Mouse (Mus musculus): ENCODE data around the gene Gm11487.
"Not testable (repeated sequence)": the region's sequence is repeated elsewhere in the genome, so short reads cannot be mapped to it uniquely, and the experiment has no call there.

Gene Gm11487

DNA sequence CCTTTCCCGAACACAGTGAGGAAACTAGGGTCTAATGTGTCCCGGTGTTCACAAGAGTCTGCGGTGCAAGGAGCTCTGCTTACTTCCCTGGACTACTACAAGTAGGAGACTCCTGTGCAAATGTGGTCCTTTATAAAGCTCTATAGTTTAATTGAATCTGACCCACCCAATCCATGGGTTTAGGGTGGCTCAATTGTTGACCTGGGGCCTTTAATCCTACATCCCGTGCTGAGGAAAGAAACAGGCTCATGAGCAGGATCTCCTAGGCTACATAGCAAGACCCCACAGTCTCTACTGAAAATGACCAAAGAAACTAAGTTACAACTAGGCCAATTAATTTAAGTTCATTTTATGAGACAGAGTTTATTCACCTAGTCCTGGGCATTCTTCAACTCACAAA is at the start of gene Gm11487:
Gene Gm11487 (minus strand): TSS at position 101 of the 400 bp plus-strand sequence.
- not testable (repeated sequence) for DNase-seq

DNA sequence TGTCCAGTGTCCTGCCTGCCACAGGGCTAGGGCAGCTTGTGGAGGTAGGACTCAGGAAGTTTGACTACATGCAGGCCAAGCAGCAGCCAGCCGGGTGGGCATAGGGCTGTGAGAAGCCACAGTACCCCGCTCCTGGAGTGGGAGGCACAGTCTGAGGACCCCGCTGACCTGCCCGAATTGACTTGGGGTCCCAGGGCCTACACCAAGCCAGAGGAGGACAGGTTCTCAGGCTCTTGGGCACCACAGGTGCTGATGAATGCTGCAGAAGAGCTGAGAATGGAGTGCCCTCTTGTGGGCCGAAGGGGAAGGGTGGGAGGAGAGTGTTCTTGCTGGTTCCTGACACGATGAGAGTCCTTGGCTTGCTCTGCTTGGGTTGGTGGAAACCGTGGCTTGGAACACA is 39.8 kb upstream of the Gm11487 start:
- no peak for DNase-seq

DNA sequence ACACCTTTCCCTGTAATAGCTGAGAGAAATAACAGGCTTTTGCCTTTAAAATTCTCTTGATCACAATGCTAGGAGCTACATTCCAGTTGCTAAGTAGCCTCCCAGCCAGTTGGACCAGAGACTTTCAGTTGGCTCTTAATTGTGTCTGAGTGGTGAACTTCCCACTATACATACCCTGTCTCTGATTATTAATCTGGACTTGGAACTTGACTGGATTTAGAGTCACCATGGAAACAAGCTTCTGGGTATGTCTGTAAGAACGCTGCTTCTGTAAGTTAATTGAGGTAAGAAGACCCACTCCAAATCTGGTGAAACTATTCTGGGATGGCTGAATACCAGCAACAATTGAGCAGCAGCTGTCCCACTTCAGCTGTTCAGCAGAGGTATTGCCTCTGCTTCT is 37.7 kb upstream of the Gm11487 start:
- DNase-seq: no peak

DNA sequence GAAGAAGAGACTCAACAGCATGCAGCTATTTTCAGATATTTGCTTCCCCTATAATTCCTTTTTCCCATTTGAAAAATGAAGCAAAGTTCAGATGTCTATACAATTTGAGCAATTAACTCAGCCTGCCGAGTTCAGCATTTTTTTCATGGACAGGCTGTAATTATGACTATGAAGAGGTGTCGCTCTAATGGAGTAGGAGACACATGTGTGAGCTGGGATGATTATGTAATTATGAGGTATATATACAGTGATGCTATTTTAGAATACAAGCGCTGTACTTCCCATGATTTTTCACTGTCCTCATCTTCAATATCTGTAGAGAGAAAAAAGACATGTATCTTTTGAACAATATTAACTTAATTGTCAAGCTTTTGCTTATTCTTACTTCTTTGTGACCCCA is 21.0 kb upstream of the Gm11487 start:
- DNase-seq: no peak

DNA sequence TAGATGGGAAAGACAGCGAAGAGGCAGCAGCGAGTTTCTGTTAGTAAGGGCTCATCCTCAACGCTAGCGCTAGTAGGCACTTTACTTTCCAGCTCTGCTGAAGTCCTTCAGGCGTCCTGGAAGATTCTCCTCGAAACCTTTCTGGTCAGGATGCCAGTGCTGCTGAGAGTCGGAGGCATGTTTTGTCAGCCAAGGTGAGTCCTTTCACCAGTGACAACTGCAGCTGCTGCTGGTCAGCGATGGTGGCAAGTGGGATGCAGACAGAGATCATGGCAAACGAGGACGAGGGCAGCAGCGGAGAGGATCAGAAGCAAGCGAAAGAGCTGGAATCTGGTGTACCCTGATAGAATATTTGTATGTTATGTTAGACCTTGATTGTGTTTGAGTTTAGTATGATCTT is 18.2 kb upstream of the Gm11487 start:
- no peak for DNase-seq

DNA sequence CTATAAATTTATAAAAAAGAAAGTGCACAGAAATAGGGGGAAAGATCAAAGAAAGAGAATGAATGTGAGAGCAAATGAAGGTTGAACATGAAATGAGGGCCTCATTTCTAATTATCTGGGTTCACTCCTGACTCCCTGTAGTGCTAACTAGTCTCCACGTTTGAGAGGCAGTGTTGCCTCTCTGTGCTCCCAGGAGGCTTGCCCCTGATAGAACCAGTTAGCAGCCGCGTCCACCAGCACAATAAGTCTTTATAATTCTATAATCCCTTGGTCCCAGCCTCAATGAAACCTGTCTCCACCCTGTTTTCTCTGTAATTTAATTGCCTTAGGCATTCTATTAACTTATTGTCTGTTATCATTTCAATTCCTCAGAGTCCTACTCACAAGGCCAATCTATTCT is 38.3 kb downstream of the Gm11487 start:
- DNase-seq: no peak
